Mouse (Mus musculus) spleen, postnatal 4 days (tissue): ENCODE measurements around the gene Vmn1r188.
"Not testable (repeated sequence)": the region's sequence is repeated elsewhere in the genome, so short reads cannot be mapped to it uniquely, and the experiment has no call there.

Source experiments
- DNase-seq, 2 experiments: peaks; one replicate each; pipeline ENCODE4 v3.0.0; 2022; ENCODE audit warnings: low spot score in 2 of 2

The Vmn1r188 gene

DNA sequence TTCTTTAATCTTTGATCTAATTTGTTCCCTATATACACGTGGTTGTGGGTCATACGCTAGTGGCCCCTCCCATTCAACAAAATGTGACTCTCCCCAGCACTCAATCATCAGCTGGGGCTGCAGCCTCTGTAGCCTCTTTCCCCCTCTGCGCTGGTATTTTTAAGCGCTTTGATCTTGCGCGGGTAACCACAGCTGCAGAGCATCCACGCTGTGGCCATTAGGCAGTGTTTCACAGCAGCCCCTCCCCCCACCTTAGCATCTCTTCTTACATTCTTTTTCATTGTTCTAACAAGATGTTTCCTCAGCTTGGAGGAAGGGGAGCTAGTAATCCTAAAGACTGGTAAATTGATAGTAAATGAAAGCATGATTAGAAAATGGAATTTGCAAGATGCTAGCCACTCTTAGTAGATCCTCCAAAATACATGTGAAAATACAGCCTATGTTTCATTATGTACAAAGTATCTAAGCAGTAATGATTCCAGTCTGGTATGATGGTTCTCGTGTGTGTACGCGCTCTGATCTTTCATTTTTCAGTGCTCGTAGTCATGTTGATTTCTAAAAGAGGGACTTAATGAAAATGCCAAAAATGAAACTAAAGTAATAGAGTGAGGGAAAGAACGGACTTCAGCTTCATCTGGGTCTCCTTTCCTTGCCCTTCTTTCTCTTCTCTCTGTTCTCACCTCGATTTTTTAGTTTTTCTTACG is 34.4 kb upstream of the Vmn1r188 start:
- DNase-seq: no peak

- peak; percentile 91 to 96 for DNase-seq
Observed at GRCm38 (mm10) chr13:22050591-22051522, 33.4 kb upstream of the Vmn1r188 start.

- DNase-seq: no peak
Observed at GRCm38 (mm10) chr13:22051523-22051859, 32.7 kb upstream of the Vmn1r188 start.

- DNase-seq: no peak
Observed at GRCm38 (mm10) chr13:22053754-22054153, 30.5 kb upstream of the Vmn1r188 start.

- no peak for DNase-seq
Observed at GRCm38 (mm10) chr13:22061422-22061821, 22.8 kb upstream of the Vmn1r188 start.

GRCm38 (mm10) chr13:22063468-22063867 is 20.8 kb upstream of the Vmn1r188 start:
- no peak for DNase-seq

DNA sequence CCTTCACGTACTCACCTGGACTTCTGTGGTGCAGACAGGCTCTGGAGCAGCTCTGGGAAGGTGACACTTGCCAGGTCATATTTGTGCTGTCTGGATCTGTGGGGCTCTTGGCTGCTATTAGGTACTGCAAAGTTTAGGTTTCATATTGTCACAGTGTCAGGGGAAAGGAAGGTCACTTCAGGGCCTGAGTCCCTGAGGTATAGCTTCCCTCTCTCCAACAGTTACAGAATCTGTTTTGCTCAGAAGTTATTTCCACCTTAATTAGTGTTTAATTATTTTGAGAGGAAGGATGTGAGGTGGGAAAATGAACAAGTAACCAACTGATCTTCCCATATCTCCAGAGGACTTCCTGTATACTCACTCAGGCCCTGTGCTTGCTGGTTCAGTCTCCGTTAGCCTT is 21.5 kb downstream of the Vmn1r188 start, which contains the start of gene Vmn1r189:
TSS of gene Vmn1r189 (minus strand) at position 101 of the 400 bp plus-strand sequence.
- DNase-seq: not testable (repeated sequence)

- not testable (repeated sequence) for DNase-seq
Observed at GRCm38 (mm10) chr13:22136495-22137293, 52.5 kb downstream of the Vmn1r188 start.
